Mouse (Mus musculus): Measurements from ENCODE around the gene Fam229a.
"Not testable (repeated sequence)": the region's sequence is repeated elsewhere in the genome, so short reads cannot be mapped to it uniquely, and the experiment has no call there.

The Fam229a gene

DNA sequence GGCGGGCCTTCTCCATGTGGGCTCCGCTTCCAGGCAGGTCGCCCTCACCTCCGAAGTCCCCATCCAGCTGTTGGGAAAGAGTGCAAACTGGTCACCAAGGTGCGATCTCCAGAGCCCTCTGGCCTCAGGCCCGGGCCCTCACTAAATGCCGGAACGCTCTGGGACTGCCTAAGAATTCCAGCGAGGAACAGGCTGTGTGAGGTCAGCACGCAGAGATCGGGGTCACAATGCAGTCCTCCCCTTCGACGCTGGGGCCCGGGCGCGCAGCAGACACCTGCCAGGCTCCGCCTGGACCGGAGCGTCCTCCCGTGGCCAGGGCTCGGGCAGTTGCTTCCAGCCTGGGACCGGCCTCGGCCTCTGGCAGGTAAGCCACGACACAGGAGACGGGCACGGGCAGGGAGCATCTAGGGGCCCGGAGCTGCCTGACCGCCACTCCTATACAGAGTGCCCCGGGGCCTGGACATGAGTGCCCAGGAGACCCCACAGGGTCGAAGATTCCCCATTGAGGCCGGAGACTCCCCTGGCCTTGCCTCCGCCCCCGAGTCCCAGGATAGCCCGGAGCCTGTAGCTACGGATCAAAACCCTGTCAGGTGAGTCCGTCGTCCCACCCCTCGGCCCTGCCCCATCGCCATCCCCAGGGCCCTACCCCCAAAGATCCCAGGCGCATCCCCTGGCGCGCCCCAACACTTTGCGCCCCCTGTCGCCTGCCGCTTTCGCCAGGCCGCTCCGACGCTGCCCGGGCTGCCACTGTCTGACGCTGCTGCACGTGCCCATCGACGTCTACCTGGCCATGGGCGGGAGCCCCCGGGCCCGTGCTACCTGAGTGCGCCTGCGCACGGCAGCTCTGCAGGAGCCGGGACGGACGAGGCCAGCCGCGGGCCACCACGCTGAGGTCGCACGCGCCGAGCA, at the start of gene Fam229a, which contains the start of gene Tssk3:
Gene Fam229a (plus strand): TSS at position 219 of the 909 bp plus-strand sequence.
Gene Tssk3 (minus strand): TSS at position 51 of the 909 bp plus-strand sequence.
- DNase-seq (ENCODE audit: low spot score) = peak; percentile 65

- DNase-seq (ENCODE audit: low spot score) = no peak
These were observed 43.6 kb upstream of the Fam229a start for GRCm38 (mm10) chr4:129447360-129447759.

GRCm38 (mm10) chr4:129447778-129448563, 43.0 kb upstream of the Fam229a start:
- DNase-seq (ENCODE audit: low spot score) = no peak

- no peak for DNase-seq (ENCODE audit: low spot score)
These were observed 42.3 kb upstream of the Fam229a start for GRCm38 (mm10) chr4:129448713-129449112.

DNA sequence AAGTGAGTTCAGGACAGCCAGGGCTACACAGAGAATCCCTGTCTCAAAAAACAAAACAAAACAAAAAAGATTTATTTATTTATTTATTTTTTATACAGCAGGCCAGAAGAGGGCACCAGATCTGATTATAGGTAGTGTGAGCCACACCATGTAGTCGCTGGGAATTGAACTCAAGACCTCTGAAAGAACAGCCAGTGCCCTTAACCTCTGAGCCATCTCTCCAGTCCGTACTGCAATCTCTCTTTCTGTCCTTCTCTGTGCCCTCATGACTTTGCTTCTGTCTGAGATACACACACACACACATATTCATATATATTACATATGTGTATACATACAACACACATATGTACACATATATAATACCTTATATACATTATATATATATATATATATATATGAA, 40.1 kb upstream of the Fam229a start:
- DNase-seq (ENCODE audit: low spot score) = no peak

GRCm38 (mm10) chr4:129451471-129452169, 39.4 kb upstream of the Fam229a start:
- no peak for DNase-seq (ENCODE audit: low spot score)

DNA sequence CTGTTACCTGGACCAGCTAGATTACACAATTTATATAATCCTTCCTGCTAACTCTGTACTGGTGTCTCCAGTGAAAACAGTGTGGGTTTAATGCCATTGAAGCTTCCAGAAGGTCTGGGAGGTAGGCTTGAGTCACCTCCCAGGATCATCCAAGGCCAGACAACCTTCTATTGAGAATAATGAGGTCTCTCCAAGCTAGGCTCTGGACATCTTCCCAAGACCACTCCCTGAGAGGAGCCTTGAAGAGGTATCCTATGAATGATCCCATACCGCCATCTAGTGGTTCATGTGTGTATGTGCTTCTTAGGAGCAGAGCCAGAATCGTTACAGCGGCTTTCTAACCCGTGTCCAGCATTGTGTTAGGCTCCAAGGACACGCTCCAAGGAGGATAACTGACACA, 35.7 kb upstream of the Fam229a start:
- DNase-seq (ENCODE audit: low spot score) = peak; percentile 95

DNA sequence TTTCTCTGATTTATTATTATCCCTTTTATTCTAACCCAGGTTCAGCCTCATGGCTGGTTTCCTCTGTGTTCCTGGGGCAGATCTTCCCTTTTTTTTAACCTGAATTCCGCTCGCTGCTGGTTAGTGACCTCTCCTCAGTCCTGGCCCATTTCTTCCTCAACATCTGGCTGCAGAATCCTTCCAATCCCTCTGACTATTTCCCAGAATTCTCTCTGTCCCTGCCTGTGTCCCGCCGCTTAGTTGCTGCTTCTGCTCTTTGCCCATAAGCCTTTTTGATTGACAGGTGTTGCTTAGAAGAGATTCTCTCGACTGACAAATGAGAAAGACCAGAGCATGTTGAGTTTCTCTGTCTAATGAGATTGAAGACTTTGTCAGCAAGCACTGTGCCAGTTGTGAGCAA, 34.9 kb upstream of the Fam229a start:
- DNase-seq (ENCODE audit: low spot score) = no peak

GRCm38 (mm10) chr4:129457311-129457710, 33.7 kb upstream of the Fam229a start:
- not testable (repeated sequence) for DNase-seq (ENCODE audit: low spot score)

DNA sequence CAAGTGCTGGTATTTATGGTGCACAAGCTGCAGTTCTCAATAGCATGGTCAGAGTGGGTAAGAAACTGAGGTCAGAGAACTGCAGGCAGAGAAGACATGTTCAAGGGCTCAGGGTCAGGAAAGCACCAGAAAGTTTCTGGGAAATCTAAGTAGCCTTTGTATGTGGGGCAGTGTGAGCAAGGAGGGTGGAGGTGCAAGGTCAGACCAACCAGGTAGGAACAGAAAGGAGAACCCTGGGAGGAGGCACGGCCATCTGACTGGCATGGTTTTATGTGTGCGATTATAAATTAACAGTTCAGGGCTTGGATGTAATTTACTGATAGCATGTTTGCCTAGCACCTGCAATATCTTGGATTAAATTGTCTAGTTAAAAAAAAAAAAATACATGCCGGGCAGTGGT, 31.3 kb upstream of the Fam229a start:
- no peak for DNase-seq (ENCODE audit: low spot score)

- peak; percentile 11 for DNase-seq (ENCODE audit: low spot score)
These were observed 30.2 kb upstream of the Fam229a start for GRCm38 (mm10) chr4:129460827-129461182.

DNA sequence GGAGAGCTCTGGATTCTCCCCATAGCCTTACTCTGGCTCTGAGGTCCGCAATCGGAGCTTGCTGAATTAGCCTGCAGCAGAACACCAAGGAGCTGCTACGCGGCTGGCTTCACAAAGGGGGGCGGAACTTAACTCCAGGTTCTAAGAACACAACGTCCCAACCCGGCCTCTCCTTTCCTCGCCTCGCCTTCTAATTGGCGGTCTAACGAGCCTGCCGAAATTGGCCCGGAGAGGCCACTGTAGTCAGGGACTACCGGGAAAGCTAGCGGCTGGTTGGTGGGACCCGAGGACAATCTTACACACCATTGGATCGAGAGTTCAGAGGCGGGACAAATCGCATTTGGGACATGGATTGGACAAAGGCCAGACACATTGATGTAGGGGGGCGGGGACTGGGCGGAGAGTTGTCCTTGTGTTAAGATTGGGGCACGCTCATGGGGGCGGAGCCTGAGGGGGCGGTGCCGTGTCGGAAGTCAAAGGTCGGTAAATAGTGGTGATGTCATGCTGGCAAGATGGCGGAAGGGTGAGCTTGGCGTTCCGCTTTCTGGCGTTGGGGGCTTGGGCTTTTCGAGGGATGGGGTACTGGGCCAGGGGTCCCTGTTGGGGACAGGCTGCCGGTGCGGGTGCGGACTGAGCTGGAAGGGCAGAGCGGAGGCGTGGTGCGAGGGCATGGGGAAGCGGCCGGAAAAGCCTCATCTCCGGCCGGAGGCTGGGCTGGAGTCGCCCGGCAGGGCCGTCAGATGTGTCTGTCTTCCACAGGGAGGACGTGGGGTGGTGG, 29.6 kb upstream of the Fam229a start, which contains the start of gene Bsdc1:
Gene Bsdc1 (plus strand): TSS at position 399 of the 778 bp plus-strand sequence.
- peak; percentile 99 for DNase-seq (ENCODE audit: low spot score)

GRCm38 (mm10) chr4:129462118-129462517, 28.9 kb upstream of the Fam229a start:
- no peak for DNase-seq (ENCODE audit: low spot score)

GRCm38 (mm10) chr4:129463097-129464059, 27.6 kb upstream of the Fam229a start:
- DNase-seq (ENCODE audit: low spot score) = no peak

GRCm38 (mm10) chr4:129464286-129464815, 26.6 kb upstream of the Fam229a start:
- DNase-seq (ENCODE audit: low spot score) = no peak

GRCm38 (mm10) chr4:129476047-129476446, 14.9 kb upstream of the Fam229a start:
- no peak for DNase-seq (ENCODE audit: low spot score)

- DNase-seq (ENCODE audit: low spot score) = no peak
These were observed 11.1 kb upstream of the Fam229a start for GRCm38 (mm10) chr4:129479863-129480262.

DNA sequence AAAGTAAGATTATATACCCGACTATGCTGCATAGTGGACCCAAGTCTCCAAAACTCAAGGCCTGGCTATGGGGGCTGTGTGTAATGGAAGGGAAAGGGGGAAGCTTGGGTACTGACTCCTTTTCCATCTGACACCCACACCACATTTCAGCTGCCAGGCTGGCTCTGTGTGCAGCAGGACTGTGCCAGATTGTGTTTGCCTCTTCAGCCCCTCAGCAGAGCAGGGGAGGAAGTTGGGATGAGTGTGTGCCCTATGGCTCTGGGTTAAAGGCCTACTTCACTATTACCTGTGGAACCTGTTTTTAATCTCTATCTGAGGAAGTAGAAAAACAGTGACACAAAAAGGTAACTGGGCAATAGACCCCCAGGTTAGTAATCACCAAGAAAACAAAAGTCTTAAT, 9.9 kb upstream of the Fam229a start:
- no peak for DNase-seq (ENCODE audit: low spot score)

- DNase-seq (ENCODE audit: low spot score) = no peak
These were observed 3.7 kb downstream of the Fam229a start for GRCm38 (mm10) chr4:129494681-129495080.

Measured in embryo, embryonic 10 days (tissue).